Mouse (Mus musculus) adrenal gland, postnatal 10 days (tissue): ENCODE results near the gene Tuba4a. TPM values are rescaled to one million over a fixed set of nuclear protein-coding genes. Genes with fewer than 3 reads are reported as not detected.
"Not testable (repeated sequence)": the region's sequence is repeated elsewhere in the genome, so short reads cannot be mapped to it uniquely, and the experiment has no call there.

Experiments used
- DNase-seq: peaks from one replicate; pipeline ENCODE4 v3.0.0; 2021; ENCODE audit warnings: mixed read lengths
- total RNA-seq, 2 experiments: library from RNA; stranded (reverse); gene quantifications; 2 replicates each; pipeline ENCODE4 v1.2.3; 2021

Gene Tuba4a
- total RNA-seq, 2 experiments from 2014 or later: 47.1 to 104 TPM

DNA sequence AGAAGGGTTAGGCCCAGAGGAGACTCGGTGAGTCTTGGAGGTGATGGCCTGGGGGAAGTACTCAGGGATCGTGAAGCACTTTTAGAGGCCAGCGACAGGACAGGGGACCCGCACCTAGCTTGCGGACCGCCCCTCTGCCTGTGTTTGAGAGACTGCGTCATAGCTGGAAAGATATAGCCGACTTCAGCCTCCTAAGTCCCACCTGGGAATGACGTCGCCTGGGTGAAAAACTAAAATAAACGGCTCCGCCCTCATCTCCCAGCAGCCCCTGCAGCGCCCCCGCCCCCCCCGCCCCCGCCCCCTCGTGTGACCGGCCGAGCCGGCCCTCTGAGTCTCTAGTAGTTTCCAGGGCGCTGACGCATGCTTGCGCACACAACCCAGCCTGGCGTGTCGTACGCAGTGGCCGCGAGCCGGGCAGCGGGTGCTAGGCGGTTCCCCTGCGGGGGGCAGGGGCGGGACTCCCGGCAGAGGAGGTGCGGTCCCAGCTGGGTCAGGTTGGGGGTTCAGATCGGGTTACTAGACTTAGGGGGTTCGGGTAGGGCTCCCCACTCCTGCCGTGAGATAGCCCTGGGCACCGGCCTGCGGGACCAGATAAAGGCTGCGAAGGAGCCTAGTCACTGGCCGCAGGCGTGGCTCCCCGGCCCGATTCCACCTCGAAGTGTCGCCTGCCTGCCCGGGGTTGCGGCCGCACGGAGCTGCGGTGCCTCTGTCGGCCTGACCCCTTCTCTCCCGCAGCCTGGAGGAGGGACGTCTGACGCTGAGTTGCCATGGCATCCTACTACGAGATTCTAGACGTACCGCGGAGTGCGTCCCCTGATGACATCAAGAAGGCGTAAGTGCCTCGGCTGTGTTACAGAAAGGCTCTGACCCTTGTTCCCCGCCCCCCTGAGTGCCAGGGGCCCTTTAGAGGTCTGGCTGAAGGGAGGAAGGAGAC is 16.7 kb upstream of the Tuba4a start, which contains the start of gene Dnajb2:
TSS of gene Dnajb2 (plus strand) at position 290 of the 934 bp plus-strand sequence.
- peak; percentile 94 for DNase-seq

DNA sequence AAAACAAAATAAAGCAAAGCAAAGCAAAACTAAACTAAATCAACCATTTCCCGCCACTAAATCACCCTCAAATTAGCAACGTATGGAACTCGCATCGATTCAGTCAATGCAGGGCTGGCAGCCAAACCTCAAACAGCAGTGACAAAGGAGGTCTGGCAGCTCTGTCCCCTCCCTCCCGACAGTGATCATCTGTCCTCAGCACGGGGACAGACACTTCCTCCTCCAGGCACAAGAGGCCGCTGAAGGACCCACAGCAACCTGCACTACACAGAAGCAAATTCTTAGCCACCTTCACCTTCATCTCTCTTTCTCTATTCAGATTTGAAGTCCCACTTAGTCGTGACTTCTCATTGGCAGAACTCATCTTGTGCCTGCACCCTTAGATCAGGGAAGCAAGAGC is 14.9 kb upstream of the Tuba4a start:
- DNase-seq: peak; percentile 76

DNA sequence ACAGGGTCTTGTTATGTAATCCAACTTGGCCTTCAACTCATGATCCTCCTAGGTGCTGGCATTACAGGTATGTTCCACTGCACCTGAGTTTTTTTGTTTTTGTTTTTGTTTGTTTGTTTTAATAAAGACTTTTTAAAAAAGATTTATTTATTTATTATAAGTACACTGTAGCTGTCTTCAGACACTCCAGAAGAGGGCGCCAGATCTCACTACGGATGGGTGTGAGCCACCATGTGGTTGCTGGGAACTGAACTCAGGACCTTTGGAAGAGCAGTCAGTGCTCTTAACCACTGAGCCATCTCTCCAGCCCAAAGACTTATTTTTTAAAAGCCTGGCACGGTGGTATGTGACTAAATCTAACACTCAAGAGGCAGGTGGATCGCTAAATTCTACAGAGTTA is 12.8 kb upstream of the Tuba4a start:
- DNase-seq: not testable (repeated sequence)

DNA sequence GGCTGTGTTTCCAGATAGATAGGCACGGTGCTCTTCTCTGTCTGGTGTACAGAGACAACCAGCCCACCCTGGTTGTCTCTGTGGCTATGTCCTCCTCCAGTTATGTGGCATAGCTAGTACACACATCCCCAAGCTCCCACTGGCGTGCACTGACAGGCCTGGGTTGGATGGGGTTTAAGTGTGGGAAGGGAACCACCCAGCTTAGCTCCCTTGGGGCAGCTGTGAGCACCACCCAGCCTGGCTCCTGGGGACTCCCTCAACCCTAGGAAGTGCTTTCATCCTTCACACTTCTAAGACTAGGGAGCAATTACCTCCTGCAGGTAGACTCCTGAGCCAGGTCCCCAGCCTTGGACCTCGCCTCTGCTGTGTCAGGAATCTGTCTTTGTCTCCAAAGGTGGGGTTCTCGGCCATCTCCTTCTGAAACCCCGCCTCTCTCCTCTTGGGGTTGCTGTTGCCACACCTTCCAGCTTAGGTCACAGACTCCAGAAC is 12.0 kb upstream of the Tuba4a start, which contains the start of gene A630095N17Rik:
TSS of gene A630095N17Rik (minus strand) at position 439 of the 489 bp plus-strand sequence.
- DNase-seq: no peak

DNA sequence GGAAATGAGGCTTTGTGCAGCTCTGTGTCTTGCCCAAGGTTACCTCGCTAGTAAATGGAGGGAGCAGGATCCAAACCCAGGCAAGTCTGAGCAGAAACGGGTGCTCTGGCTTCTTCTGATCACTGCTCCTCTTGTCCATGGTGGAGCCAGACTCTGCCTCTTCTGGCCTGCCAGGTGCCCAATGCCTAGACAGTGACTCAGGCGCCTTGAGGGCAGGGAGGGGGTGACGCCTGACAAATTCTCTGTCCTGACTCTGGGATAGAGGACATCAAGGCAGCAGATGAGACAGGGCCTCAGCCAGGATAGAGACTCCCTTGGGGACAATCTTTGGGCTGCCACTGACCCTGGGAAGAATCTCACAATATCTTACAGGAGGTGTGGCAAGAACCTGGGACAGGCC is 11.6 kb upstream of the Tuba4a start:
- DNase-seq: no peak

DNA sequence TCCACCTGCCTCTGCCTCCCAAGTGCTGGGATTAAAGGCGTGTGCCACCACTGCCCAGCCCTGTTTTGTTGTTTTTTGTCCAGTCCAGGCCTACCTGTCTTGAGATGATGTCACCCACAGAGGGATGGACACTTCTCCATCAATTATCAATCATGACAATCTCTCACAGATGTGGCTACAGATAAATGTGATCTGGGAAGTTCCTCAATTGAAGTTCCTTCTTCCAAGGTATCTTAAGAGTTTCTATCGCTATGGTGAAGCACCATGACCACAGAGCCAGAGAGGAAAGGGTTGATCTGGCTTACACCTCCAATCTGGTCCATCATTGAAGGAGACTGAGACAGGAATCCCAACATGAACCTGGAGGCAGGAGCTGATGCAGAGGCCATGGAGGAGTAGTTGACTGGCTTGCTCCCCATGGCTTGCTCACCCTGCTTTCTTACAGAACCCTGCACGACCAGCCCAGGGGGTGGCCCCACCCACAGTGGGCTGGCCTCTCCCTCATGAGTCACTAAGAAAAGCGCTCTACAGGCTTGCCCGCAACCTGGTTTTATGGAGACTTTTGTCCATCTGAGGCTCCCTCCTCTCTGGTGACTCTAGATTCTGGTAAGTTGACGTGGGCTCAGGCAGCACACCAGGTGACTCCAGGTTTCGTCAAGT is 10.8 kb upstream of the Tuba4a start:
- no peak for DNase-seq

DNA sequence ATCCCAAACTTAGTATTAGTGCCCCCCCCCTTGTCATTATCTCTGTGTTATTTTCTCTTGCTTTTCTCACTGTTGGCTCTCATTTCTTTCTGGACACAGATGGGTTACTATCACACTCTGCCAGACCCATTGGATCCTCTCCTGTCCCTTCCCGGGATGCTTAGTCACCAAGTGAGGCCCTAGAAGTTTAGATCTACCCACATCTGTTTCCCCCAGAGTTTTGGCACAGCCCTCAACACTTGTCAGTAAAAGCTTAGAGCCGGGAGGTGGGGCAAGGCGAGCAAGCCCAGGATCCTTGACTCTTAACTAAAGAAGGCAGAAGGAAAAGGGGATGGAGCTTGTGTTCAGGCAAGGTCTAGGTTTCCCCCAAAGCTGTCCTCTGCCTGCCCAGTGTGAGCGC is 9.5 kb upstream of the Tuba4a start:
- no peak for DNase-seq

DNA sequence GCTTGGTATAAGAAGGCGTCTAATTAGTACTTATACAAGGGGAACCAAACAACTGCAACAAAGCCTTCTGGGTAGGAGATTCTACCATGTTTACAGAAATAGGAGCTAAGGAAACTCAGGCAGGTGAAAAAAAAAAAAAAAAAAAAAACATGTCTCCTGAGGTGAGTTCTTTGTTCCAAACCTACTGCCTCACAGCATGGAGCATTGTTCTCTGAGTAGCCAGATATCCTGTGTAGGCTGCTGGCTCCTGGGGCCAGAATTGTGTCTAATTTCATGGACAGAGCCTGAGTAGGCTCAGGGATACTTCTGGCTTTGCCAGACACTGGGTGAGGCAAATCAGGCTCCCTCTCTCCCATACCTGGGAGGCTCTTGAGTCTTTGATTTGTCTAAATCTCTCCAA is 8.0 kb upstream of the Tuba4a start:
- no peak for DNase-seq

DNA sequence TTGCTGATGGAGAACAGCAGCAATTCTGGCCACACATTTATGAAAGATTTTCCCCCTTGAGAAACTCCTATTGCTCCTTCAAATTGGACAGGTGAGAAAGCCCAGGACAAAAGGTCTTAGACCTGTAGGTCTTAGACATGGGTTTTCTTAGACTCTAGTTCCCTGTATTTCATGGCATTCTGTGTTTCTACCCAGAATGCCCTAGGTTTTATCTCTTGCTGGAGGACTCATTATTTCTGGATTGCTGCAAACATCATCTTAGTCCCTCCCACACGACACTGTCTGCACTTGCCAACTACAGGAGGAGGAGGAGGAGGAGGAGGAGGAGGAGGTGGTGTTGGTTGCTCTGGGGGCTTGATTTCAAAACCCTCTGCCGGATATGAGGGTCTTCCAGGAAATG is 6.5 kb upstream of the Tuba4a start:
- no peak for DNase-seq

DNA sequence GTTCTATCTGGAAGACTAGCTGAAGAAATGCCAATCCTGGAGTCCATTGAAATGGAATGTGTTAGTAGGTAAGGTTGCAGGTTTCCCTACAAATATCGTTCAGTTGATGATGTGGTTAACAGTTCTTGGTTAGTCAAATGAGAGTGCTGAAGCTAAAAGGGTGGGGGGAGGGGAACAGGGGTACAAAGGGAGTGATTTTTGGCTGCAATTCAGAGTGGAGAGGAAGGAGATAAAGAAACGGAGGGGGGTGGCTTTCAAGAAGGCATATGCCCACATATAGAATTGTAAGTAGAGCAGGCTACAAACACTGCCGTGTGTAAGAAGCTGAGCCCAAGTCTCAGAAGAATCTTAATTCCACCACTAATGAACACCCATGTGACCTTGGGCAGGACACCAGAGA is 5.8 kb upstream of the Tuba4a start:
- DNase-seq: no peak

DNA sequence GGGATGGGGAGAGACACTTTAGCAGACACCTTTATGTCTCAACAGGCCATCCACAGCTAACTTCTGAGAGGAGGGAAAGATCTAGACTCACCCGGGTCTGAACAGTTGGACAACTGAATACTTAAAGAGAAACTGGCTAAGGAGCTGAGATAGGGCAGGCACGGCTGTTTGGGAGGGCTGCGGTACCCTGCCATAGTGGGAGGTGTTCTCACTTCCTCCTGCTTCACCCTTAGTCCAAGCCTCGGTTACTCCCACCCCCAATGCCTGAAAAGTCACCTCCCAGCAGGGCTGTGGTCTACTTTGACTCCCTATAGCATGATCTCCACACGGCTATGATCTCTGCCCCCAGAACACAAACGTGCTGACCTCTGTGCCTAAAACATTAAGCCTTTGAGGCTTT is 3.9 kb upstream of the Tuba4a start:
- DNase-seq: no peak

DNA sequence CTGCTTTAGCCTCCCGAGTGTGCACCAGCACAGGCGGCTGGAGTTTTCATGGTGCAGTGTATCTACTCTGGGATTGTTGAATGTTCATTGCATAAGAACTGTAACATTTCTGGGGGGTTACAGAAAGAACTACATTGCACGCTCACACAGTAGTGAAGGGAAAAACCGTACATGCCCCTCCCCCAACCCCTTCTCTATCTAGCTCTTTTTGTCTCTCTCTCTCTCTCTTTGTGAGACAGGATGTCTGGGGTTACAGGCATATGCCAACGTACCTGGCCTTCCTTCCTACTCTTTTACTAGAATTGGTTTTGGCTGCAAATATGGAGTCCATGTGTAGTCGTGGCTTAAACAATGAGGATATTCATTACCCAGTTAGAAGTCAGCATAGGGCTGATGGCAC is 3.3 kb upstream of the Tuba4a start:
- no peak for DNase-seq

DNA sequence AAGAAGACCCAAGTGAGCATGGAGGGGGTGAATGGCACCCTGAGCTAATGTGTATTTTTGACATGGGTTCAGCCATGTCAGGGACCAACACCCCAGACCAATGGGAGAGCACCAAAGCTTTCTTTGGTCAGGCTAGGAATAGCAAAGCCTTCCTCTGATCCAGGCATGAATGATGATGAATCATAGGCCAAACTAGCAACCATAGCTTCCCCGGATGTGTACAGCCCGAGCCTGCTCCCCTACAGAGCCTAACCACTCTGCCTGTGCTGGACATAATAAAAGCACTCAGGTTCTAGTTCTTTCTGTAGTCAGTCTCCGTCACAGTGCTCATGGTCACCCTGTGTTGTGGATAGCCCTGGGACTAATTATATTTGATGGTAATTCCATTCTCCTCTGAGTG is 1.9 kb upstream of the Tuba4a start:
- DNase-seq: no peak

DNA sequence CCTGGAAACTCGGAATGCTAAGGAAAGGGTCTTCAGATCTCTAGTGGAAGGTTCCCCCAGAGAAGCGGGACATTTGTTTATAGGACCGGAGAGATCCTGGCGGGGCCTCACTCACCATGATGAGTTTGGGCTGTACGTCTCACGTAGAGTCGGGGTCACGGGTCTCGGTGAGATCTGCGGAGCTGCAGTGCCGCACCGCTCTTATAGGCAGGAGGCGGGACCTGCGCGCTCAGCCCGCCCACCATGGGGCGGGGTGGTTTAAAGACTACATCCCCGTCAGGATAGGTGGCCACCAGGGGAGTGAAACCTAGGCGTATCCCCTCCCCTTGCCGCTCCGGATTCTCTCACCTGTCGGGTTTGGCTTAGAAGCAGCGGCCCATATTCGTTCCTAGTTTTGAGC is 587 bp downstream of the Tuba4a start:
- DNase-seq: peak; percentile 92

DNA sequence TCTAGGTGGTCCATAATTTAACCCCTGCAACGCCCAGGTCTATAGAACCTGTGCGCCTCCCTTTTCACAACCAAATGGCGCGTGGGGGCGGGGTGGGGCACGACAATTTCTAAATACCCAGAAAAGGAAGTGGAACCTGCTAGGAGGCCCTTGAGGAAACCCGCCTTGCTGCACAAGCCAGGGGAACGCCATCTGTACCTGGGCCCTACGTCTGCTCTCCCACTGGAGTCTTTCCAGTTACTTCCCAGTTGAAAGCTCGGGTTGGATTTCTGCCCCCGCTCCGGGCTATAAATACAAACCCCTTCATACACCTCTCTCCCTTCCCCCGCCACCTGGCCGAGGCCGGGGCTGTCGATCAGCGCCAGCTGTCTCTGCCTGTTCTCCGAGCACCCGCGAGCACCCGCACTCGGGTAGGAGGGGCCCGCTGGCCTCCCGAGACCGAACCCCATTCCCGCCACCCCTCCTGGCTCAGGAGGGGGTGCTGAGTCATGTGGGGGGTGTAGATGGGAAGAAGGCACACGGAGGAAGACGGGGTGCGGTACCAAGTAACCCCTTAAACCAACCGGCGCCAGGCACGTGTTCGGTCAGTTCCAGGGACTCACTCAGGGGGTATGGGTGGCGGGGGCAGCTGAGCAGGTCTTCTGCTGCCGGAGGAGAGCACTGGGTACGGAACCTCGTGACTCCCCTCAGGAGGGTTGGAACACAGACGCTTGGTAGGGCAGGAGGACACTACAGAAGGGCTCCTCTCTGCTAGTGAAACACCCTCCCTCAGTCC is 1.3 kb downstream of the Tuba4a start:
- DNase-seq: peak; percentile 43

DNA sequence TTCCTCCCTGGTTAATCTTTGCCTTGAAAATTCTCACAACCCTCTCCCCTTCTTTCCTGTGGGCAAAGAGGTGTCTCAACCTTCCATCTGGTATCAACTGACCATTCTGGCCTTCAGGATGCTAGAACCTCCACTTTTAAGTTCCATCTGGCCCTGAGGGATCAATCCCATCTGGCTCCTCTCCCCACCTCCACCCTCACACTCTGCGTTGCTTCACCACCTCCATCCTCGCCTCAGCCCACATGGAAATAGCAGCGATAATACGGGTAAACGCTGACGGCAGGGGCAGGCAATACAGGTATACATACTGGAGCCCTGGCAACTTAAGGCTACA is 1.8 kb downstream of the Tuba4a start:
- DNase-seq: no peak

DNA sequence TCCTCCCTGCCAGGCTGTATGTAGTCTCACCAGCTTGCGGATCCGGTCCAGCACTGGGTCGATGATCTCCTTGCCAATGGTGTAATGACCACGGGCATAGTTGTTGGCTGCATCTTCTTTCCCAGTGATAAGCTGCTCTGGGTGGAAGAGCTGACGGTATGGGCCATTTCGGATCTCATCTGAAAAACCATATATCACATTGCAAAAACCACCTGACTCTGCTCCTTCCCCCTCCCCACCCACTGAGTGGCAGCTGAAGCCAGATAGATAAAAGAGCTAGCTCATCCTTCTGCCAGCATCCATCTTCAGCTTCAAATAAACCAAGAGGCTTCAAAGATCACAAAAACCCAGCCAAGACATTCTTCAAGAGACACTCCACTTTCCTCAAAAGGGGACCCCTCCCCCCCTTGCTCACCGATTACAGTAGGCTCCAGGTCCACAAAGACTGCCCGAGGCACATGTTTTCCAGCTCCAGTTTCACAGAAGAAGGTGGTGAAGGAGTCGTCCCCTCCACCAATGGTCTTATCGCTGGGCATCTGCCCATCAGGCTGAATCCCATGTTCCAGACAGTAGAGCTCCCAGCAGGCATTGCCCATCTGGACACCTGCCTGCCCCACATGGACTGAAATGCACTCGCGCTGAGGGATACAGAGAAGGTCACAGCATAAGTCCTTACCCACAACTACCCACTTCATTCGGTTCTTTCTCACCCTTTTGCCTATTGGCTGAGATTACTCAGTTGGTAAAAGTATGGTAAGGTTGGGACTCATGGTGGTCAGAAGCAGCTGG is 2.7 kb downstream of the Tuba4a start:
- no peak for DNase-seq

DNA sequence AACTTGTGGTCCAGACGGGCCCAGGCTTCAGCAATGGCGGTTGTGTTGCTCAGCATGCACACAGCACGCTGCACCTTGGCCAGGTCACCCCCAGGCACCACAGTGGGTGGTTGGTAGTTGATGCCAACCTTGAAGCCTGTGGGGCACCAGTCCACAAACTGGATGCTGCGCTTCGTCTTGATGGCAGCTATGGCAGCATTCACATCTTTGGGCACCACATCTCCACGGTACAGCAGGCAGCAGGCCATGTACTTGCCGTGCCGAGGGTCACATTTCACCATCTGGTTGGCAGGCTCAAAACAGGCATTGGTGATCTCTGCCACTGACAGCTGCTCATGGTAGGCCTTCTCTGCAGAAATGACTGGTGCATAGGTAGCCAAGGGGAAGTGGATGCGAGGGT is 3.9 kb downstream of the Tuba4a start:
- no peak for DNase-seq

DNA sequence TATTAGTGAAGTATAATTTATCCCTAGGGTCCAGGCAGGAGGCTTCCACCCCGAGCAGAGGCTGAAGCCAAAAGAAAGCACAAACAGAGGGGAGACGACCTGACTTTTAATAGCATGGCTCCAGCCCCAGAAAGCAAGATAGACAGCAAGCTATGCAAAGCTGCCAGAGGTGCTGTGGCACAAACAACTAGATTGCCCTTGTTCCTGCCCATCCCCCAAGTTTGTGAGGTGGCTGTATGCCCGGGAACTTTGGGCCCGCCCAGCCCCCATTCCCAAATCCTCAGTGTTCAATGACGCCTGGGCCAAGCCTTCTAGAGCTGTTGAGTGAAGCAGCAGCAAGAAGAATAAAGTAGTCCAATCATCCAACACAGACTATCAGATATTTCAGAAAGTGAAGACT is 4.8 kb downstream of the Tuba4a start:
- peak; percentile 65 for DNase-seq

DNA sequence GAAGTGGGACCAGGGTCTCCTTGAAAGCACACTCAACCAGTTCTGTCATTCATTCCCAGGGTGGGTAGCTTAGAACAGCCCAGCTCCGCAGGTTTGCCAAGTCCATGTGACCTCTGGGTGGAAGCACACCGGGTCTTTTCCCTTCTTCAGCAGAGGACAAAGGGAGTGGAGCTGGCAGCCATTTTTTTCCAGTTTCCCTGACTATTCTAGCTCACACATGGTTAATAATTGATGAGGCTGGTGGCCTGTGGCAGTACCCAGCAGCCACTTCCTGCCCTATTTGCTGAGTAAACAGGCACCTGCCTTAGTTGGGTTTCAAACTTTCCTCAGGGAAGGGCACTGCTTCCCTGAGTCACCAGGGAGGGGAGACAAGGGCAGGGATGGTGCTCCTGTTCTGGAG is 5.2 kb downstream of the Tuba4a start:
- DNase-seq: no peak

DNA sequence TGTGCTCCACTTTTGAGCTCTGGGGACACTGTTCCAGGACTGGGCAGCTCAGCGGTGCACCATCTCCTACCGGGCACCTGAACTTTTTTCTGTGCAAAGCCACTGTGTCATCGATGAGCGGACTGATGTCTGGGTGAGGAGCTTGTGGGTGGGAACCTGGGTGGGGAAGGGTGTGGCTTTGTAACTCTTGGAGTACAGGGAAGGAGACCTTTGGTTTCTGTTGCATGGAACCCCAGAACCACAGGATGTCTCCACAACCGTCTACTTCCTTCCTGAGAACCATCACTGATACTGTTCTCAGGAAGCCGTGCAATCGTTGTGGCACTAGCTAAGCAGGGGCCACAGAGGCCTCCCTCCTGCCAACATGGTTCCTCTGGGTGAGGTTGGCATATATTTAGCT is 6.6 kb downstream of the Tuba4a start:
- DNase-seq: no peak

DNA sequence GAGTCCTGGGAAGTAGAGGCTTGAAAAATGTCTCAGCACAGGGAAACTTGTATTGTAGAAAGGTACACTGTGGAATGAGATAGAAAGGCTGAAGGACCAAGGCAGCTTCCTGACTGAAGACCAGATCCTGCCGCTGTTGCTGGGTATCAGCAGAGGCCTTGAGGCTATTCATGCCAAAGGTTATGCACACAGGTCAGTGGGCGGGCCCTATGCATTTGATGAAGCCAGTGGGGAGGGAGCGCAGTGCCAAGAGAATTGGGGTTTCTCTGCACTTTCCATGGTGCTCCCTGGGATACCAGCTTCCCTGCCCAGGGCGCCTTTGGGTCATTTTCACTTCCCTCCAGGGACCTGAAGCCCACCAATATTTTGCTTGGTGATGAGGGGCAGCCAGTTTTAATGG is 7.1 kb downstream of the Tuba4a start:
- no peak for DNase-seq
